In the genomic region with DNA sequence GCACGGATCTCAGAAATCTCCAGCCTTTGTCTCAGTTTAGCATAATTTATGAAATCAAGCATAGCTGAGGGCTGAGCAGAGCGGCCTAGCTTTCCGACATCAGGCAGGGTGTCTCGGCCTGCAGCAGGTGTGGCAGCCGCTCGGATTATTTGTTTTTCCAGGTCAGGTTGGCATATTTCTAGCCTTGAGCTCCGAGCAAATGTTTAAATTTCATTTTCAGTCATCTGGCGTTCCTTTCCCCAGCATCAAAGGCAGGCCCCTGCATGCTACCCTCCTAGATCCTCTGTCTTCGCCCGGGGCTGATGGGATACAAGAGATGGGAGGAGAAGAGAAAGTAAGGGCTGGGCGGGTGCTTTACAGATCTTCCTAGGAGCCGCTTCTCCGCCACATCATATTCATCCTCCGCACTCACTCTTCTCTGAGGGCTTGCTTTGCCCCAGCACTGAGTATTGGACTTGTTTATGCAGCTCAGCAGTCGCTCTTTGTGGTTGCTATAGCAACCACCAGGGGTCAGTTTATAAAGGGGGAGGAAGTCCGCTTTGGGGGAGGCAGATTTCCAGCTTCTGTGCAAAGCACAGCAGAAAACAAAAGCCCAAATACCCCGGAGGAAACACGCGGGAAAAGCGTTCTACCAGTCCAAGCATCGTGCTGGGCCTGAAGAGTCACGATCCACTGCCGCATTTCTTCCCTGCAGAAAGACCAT, we compare ENCODE assay signal across 9 mouse cellular contexts.
DNase-seq lines count a peak whose midpoint lies in the region; ATAC-seq and TF ChIP-seq lines count a peak whose summit lies in the region.
"Had no signal": no experiment of that assay in that cellular context is flagged by ENCODE, and none has a peak within 500 bp of the region (broad histone marks: within the 10 kb centered on the region; RNA-seq: fewer than 3 reads in every experiment).

No protein-coding gene starts in this region.

- TF ChIP-seq EP300 in stomach, postnatal 0 days (optimal IDR thresholded peaks at IDR 0.05), result no peak

- 4% methylated on average over 23 of the region's 23 CpGs for WGBS in midbrain, embryonic 11.5 days
- WGBS in stomach, postnatal 0 days, result 8% methylated on average over 23 of the region's 23 CpGs

- no peaks in the 10 kb centered on the region for H3K36me3 ChIP-seq in midbrain, embryonic 11.5 days (ENCODE audit: control insufficient read depth, insufficient read depth, low read length)
- no peaks in the 10 kb centered on the region for H3K36me3 ChIP-seq in stomach, postnatal 0 days (ENCODE audit: control insufficient read depth, insufficient read depth, low read length)

- intact Hi-C loops in left cerebral cortex, postnatal 4 days (cut with DNase I), result no loop called here

- H3K9ac ChIP-seq in midbrain, embryonic 11.5 days (ENCODE audit: low read length), result peak overlapping the region; percentile 14
- H3K9ac ChIP-seq in stomach, postnatal 0 days (ENCODE audit: low read length), result peak overlapping the region; percentile 1; the same call in 1 of the 2 replicates

- H3K9me3 ChIP-seq in midbrain, embryonic 11.5 days (ENCODE audit: control insufficient read depth, low read length), result no peaks in the 10 kb centered on the region
- H3K9me3 ChIP-seq in stomach, postnatal 0 days (ENCODE audit: control insufficient read depth, low read length), result no peaks in the 10 kb centered on the region
- H3K9me3 ChIP-seq: megakaryocyte, embryonic 14.5 days had no signal

- peak overlapping the region; percentile 32 for H3K4me2 ChIP-seq in midbrain, embryonic 11.5 days
- peak overlapping the region; percentile 44 for H3K4me2 ChIP-seq in stomach, postnatal 0 days (replicated peaks; ENCODE audit: low read depth)

- peaks cover 17% of the 10 kb centered on the region; the same call in 1 of the 2 replicates for H3K27me3 ChIP-seq in midbrain, embryonic 11.5 days (ENCODE audit: control insufficient read depth, insufficient read depth, low read length)
- H3K27me3 ChIP-seq in stomach, postnatal 0 days (ENCODE audit: control insufficient read depth, insufficient read depth, low read length), result no peaks in the 10 kb centered on the region
- H3K27me3 ChIP-seq: megakaryocyte, embryonic 14.5 days had no signal

- DNase-seq in ZHBTc4 (ENCODE audit: low read depth, low spot score), result peak; percentile 59
- DNase-seq in embryo, embryonic 10 days (ENCODE audit: low spot score), result peak; percentile 74
- peak; percentile 66 to 86 for DNase-seq in heart, adult 18-20 months
- DNase-seq in kidney, adult 11 months, result peak; percentile 73
- peak; percentile 64 for DNase-seq in left cerebral cortex, postnatal 4 days
- DNase-seq in midbrain, embryonic 11.5 days (ENCODE audit: low spot score, missing footprints), result peak; percentile 97
- DNase-seq in stomach, postnatal 0 days (ENCODE audit: low spot score), result peak; percentile 58
- no peak for DNase-seq in thymus, postnatal 0 days (ENCODE audit: low spot score)

- H3K27ac ChIP-seq in midbrain, embryonic 11.5 days (ENCODE audit: low read depth, low read length), result peak overlapping the region; percentile 46
- H3K27ac ChIP-seq in stomach, postnatal 0 days (replicated peaks), result peak overlapping the region; percentile 59

- peaks cover 15% of the 10 kb centered on the region for H3K4me1 ChIP-seq in midbrain, embryonic 11.5 days (ENCODE audit: control insufficient read depth, insufficient read depth, low read length)
- peaks cover 9% of the 10 kb centered on the region for H3K4me1 ChIP-seq in stomach, postnatal 0 days (replicated peaks; ENCODE audit: control insufficient read depth, insufficient read depth)

- peak; percentile 81 for ATAC-seq in midbrain, embryonic 11.5 days (ENCODE audit: low FRiP score)
- peak; percentile 54 for ATAC-seq in stomach, postnatal 0 days (ENCODE audit: low FRiP score, low TSS enrichment)

- no peak overlapping the region for H3K4me3 ChIP-seq in midbrain, embryonic 11.5 days (ENCODE audit: low read depth, low read length)
- peak overlapping the region; percentile 1; the same call in 1 of the 2 replicates for H3K4me3 ChIP-seq in stomach, postnatal 0 days (ENCODE audit: low read depth, low read length)
- H3K4me3 ChIP-seq: megakaryocyte, embryonic 14.5 days had no signal

- peak; percentile 27 for TF ChIP-seq CTCF in stomach, postnatal 0 days (IDR thresholded peaks at IDR 0.05; ENCODE audit: low read depth)
